Mouse (Mus musculus): ENCODE measurements around the gene Phf5a.

DNA sequence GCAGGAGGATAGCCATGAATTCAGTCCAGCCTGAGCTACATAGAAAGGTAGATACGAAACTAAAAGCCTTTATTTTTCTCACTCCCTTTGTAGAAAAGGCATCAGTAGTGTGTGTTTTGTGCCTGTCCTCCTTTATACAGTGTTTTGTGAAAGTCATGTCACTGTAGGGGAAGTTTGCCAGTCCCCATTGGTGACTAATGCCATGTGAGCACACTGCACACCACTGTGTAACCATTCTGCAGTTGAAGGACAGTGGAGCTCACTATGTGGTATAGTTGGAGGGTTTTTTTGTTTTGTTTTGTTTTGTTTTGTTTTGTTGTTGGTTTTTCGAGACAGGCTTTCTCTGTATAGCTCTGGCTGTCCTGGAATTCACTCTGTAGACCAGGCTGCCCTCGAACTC, 53.3 kb downstream of the Phf5a start:
- no peak for TF ChIP-seq CTCF (IDR thresholded peaks at IDR 0.05; ENCODE audit: low read depth, low read length)
- TF ChIP-seq GATA1 (IDR thresholded peaks at IDR 0.05; ENCODE audit: borderline replicate concordance, low read length): no peak
- no peak for TF ChIP-seq POLR2AphosphoS5 (IDR thresholded peaks at IDR 0.05; ENCODE audit: insufficient replicate concordance, low read depth, low read length)
- no peak for TF ChIP-seq GATA2 (IDR thresholded peaks at IDR 0.05; ENCODE audit: borderline replicate concordance, low read depth, low read length)
